Mouse (Mus musculus): ENCODE data around the gene Dab1.

The Dab1 gene

GRCm38 (mm10) chr4:104111614-104112013 lies 492.5 kb downstream of the Dab1 start:
- no peak for DNase-seq (ENCODE audit: low spot score in 2 of 2)

GRCm38 (mm10) chr4:104113209-104114005 lies 494.2 kb downstream of the Dab1 start:
- DNase-seq (ENCODE audit: low spot score in 2 of 2), result no peak

- no peak for DNase-seq (ENCODE audit: low spot score in 2 of 2)
Observed at GRCm38 (mm10) chr4:104114006-104114361, 494.8 kb downstream of the Dab1 start.

- DNase-seq (ENCODE audit: low spot score in 2 of 2), result no peak
Observed at GRCm38 (mm10) chr4:104120108-104120507, 500.9 kb downstream of the Dab1 start.

- DNase-seq (ENCODE audit: low spot score in 2 of 2), result no peak
Observed at GRCm38 (mm10) chr4:104121959-104122358, 502.8 kb downstream of the Dab1 start.

GRCm38 (mm10) chr4:104122364-104122763 lies 503.2 kb downstream of the Dab1 start:
- DNase-seq (ENCODE audit: low spot score in 2 of 2), result no peak

- DNase-seq (ENCODE audit: low spot score in 2 of 2), result no peak
Observed at GRCm38 (mm10) chr4:104153637-104154036, 534.5 kb downstream of the Dab1 start.

- no peak for DNase-seq (ENCODE audit: low spot score in 2 of 2)
Observed at GRCm38 (mm10) chr4:104178067-104178466, 558.9 kb downstream of the Dab1 start.

GRCm38 (mm10) chr4:104186311-104186710 lies 567.2 kb downstream of the Dab1 start:
- DNase-seq (ENCODE audit: low spot score in 2 of 2), result no peak

- DNase-seq (ENCODE audit: low spot score in 2 of 2), result no peak
Observed at GRCm38 (mm10) chr4:104198635-104199034, 579.5 kb downstream of the Dab1 start.

GRCm38 (mm10) chr4:104201686-104202085 lies 582.5 kb downstream of the Dab1 start:
- DNase-seq (ENCODE audit: low spot score in 2 of 2), result no peak

- no peak for DNase-seq (ENCODE audit: low spot score in 2 of 2)
Observed at GRCm38 (mm10) chr4:104204047-104204446, 584.9 kb downstream of the Dab1 start.

GRCm38 (mm10) chr4:104206639-104207038 lies 587.5 kb downstream of the Dab1 start:
- no peak for DNase-seq (ENCODE audit: low spot score in 2 of 2)

GRCm38 (mm10) chr4:104209081-104209480 lies 589.9 kb downstream of the Dab1 start:
- no peak for DNase-seq (ENCODE audit: low spot score in 2 of 2)

GRCm38 (mm10) chr4:104210796-104211195 lies 591.6 kb downstream of the Dab1 start:
- no peak for DNase-seq (ENCODE audit: low spot score in 2 of 2)

GRCm38 (mm10) chr4:104211531-104212455 lies 592.6 kb downstream of the Dab1 start:
- no peak for DNase-seq (ENCODE audit: low spot score in 2 of 2)

- DNase-seq (ENCODE audit: low spot score in 2 of 2), result no peak
Observed at GRCm38 (mm10) chr4:104214724-104215123, 595.6 kb downstream of the Dab1 start.

GRCm38 (mm10) chr4:104217336-104217735 lies 598.2 kb downstream of the Dab1 start:
- no peak for DNase-seq (ENCODE audit: low spot score in 2 of 2)

GRCm38 (mm10) chr4:104218765-104219164 lies 599.6 kb downstream of the Dab1 start:
- DNase-seq (ENCODE audit: low spot score in 2 of 2), result no peak

GRCm38 (mm10) chr4:104220099-104220498 lies 600.9 kb downstream of the Dab1 start:
- DNase-seq (ENCODE audit: low spot score in 2 of 2), result no peak

GRCm38 (mm10) chr4:104229296-104229695 lies 610.1 kb downstream of the Dab1 start:
- DNase-seq (ENCODE audit: low spot score in 2 of 2), result no peak

GRCm38 (mm10) chr4:104246506-104246905 lies 627.3 kb downstream of the Dab1 start:
- no peak for DNase-seq (ENCODE audit: low spot score in 2 of 2)

- DNase-seq (ENCODE audit: low spot score in 2 of 2), result no peak
Observed at GRCm38 (mm10) chr4:104249462-104249861, 630.3 kb downstream of the Dab1 start.
